Mouse (Mus musculus) cerebellum, postnatal 25 days (tissue): Measurements from ENCODE around the gene Cerk.

Experiments used
- DNase-seq, 2 experiments: peaks; one replicate each; pipeline ENCODE4 v3.0.0; 2021; ENCODE audit warnings: mixed read lengths in 2 of 2

Gene Cerk

GRCm38 (mm10) chr15:86159719-86160118 is 26.2 kb downstream of the Cerk start:
- no peak for DNase-seq

DNA sequence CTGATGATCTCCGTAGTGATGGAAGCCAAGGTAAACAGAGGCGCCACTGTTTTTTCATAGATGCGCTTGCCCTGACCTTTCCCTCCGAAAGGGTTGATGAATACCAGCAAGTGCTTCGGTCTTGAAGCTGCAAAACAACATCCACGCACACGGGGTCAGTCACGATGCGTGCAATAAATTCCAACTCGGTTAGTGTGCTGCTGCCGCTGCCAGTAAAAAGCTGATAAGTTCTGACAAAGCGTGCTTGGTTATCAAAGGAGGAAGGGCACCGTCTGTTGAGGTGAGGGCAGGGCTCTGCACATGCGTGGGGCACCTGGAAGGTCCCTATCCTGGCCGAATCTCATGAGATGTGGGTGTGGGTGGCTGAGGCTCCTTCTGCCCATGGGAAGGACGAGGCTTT is 26.8 kb downstream of the Cerk start:
- DNase-seq, result no peak

DNA sequence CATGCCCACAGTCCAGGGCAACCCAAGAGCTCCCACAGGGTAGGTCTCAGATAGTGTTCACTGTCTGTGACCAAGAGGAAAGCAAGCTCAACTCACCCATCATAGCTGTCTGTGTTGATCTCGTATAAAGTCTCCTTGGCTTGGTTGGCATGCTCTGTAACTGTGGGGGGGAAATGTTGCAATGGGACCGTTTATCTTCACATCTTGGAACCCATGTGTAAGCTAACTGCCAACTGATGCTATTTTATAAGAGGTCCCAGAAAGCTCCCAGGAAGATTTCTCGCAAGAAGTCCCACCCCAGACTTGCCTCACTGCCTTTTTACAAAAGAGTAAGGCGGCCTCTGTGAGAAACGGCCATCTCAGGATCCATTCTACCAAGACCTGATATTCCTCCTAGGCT is 29.4 kb downstream of the Cerk start:
- no peak for DNase-seq

GRCm38 (mm10) chr15:86153481-86153960 is 32.4 kb downstream of the Cerk start:
- DNase-seq, result peak in 1 of 2 experiments; percentile 11

GRCm38 (mm10) chr15:86150593-86150992 is 35.3 kb downstream of the Cerk start:
- DNase-seq, result no peak

- no peak for DNase-seq
Measured at GRCm38 (mm10) chr15:86146922-86147321, 39.0 kb downstream of the Cerk start.

GRCm38 (mm10) chr15:86145046-86145445 is 40.9 kb downstream of the Cerk start:
- peak in 1 of 2 experiments; percentile 10 for DNase-seq

GRCm38 (mm10) chr15:86144577-86144976 is 41.4 kb downstream of the Cerk start:
- DNase-seq, result peak; percentile 43 to 53

DNA sequence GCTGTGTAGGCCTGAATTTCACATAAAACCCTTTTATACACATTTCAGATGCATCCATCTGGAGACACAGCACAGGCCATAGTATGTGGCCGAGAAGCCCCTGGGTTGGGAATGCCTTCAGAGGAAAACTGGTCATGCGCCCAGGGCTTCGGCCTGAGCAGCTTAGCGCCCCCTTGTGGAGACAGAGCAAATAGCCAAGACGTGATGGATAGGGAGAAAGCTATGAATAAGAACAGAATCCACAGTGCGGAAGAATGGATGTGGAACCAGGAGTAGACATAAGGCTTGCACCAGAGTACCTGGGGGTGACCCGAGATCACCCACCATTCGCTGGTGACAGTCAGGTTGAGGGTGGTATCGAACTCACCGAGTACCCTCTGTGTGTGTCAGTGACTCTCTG is 45.6 kb downstream of the Cerk start:
- DNase-seq, result peak; percentile 74 to 84

- DNase-seq, result peak; percentile 39 to 63
Measured at GRCm38 (mm10) chr15:86137638-86138037, 48.3 kb downstream of the Cerk start.

GRCm38 (mm10) chr15:86134941-86135783 is 50.8 kb downstream of the Cerk start:
- DNase-seq, result peak; percentile 90 to 93

DNA sequence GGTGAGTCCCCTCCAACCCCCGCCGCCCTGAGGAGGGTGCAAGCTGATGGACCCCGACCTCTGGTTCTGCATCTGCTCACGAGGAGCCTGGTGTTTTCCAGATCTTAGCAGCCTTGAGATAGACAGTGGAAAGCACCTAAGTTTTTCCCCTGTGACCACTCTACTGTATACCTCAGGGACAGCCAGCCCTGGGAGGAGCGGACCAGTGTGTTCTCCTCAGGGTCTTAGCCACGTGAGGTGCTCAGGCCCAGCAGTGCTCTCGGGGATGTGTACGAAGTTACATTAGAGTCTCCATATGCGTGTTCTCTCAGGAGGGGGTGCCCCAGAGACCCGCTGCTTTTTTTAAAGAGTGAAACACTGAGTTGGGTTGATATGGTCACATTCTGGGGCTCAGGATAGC is 55.3 kb downstream of the Cerk start:
- DNase-seq, result peak in 1 of 2 experiments; percentile 12

- DNase-seq, result no peak
Measured at GRCm38 (mm10) chr15:86129036-86129435, 56.9 kb downstream of the Cerk start.

- peak; percentile 90 to 91 for DNase-seq
Measured at GRCm38 (mm10) chr15:86124359-86124758, 61.6 kb downstream of the Cerk start.

DNA sequence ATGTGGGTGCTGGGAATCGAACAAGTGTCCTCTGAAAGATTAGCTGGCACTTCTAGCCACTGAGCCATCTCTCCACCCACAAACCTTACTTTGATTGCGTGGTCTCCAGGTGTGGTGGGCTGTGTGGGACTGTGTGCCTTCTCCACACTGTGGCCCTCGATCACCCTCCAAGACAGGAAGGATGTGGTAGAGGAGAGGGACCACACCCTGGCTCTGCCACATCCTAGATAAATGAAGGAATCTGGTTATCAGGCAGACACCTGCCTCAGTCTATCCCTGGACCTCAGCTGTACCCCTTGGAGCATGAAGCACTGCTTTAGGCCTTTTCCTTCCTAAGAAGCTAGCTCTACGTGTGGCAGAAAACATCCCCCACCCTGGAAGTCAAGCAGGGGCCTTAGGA is 62.5 kb downstream of the Cerk start:
- no peak for DNase-seq

GRCm38 (mm10) chr15:86122261-86122949 is 63.5 kb downstream of the Cerk start:
- DNase-seq, result peak; percentile 81 to 85

- no peak for DNase-seq
Measured at GRCm38 (mm10) chr15:86119186-86119585, 66.8 kb downstream of the Cerk start.

- DNase-seq, result peak; percentile 79 to 84
Measured at GRCm38 (mm10) chr15:86117115-86118100, 68.5 kb downstream of the Cerk start.

DNA sequence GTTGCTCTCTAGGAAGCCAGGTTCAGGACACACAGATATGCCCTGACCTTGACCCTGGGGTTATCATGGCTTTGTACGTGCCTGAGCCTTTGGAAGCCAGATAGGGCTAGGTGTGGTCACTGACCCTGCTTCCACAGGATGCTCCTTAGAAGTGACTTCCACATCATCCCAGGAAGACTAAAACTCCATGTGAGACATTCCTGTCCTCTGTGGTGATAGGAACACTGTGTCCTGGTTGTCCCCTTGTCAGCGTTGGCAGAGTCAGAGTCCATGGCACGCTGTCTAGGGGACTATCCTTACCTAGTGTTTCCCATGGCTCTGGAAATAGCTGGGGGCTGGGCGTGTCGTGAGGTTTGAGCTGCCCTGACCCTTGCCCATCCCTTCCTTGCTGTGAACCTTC is 69.5 kb downstream of the Cerk start:
- DNase-seq, result no peak

DNA sequence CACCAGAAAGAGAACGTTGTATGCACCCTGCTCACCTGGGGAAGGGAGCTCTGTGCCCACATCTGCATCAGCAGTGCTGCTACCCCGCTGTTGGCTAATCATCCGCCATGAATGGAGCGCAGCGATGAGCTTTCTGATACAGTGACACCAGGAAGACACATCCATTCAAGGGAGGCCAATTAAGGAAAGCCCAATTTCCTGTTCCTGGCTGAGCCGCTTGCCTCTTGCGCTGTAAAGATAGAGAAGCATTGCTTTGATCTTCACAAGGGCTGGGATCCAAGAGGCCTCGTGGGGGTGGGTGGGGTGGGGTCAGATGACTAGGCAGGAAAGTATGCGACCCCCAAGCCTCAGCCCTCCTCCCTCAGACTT is 72.6 kb downstream of the Cerk start:
- no peak for DNase-seq

DNA sequence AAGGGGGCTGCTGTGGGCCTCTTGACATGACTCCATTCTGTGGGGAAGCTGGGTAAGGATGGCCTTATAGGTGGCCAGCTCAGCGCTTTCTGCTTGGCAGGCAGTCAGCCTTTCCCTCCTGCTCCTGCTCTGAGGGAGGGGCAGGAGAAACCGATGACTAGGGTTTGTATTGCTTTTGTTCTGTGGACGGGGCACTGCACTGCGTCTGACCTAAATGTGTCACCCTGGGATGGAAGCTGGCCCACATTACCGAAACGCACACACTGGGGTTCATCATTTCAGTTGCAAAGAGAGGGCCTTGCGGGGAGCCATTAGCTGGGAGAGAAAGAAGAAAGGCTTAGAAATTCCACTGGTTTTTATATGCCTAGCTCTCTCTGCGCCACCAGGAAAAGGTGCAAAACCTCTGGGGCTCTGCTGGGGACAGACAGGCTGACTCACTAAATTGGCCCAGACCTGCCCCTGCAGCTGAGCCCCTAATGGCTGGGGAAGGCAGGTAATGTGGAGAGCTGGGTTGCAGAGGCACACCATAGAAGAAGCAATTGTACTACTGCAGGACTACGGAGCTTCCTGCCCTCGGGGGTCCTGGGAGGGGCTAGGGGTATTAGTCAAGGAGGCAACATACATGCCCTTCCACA is 73.1 kb downstream of the Cerk start:
- DNase-seq, result peak; percentile 73 to 80
